In the genomic region with DNA sequence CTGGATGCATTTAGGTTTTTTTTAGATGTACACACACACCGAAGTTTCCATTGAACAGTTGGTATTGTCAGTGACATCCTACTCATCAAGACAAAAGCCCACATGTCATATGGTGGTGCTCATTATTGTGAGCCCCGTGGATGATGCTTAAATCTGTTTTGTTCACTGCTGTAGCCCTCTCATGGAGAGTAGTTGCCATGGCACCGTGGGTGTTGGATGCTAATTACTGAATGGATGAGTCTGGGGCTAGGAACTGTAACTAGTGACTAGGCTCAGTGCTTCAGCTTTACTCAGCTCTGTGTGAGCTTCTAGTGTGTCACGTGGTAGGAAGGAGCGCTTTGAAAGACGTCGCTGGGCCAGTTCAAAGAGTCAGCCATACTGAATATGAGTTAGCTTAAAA, we compare ENCODE assay signal across 12 mouse cellular contexts. TPM values are rescaled to one million over a fixed set of nuclear protein-coding genes. Genes with fewer than 3 reads are reported as not detected.
DNase-seq lines count a peak whose midpoint lies in the region; ATAC-seq and TF ChIP-seq lines count a peak whose summit lies in the region.
"Had no signal": no experiment of that assay in that cellular context is flagged by ENCODE, and none has a peak within 500 bp of the region (broad histone marks: within the 10 kb centered on the region; RNA-seq: fewer than 3 reads in every experiment).

No protein-coding gene starts in this region.

- H3K9me3 ChIP-seq in neural tube, embryonic 12.5 days = no peaks in the 10 kb centered on the region
- H3K9me3 ChIP-seq in forebrain, postnatal 0 days (ENCODE audit: low read length) = no peaks in the 10 kb centered on the region

- H3K36me3 ChIP-seq in neural tube, embryonic 12.5 days = peaks cover 11% of the 10 kb centered on the region
- peaks cover 22% of the 10 kb centered on the region for H3K36me3 ChIP-seq in forebrain, postnatal 0 days (ENCODE audit: insufficient read depth)

- DNase-seq in neural tube, embryonic 10.5 days (ENCODE audit: extremely low spot score, low spot score) = no peak
- peak; percentile 49 for DNase-seq in forebrain, postnatal 0 days
- peak; percentile 43 to 47 for DNase-seq in layer of hippocampus, postnatal 10 days (ENCODE audit: low spot score in 2 of 2)
- DNase-seq in right cerebral cortex, postnatal 36 days (ENCODE audit: low spot score in 2 of 2) = peak; percentile 71 to 76
- DNase-seq in cerebellum, adult 11-12 months = no peak
- DNase-seq in adrenal gland, postnatal 25 days = no peak
- no peak for DNase-seq in cerebellum, adult 9-10 months
- DNase-seq: adrenal gland, postnatal 10 days; heart, postnatal 14 days had no signal

- WGBS in neural tube, embryonic 12.5 days = 65% methylated on average over 7 of the region's 7 CpGs
- WGBS in forebrain, postnatal 0 days = 47% methylated on average over 7 of the region's 7 CpGs

- H3K4me3 ChIP-seq in neural tube, embryonic 12.5 days = no peak overlapping the region
- no peak overlapping the region for H3K4me3 ChIP-seq in forebrain, postnatal 0 days (ENCODE audit: low read depth, low read length)

- no peak overlapping the region for H3K27ac ChIP-seq in neural tube, embryonic 12.5 days
- H3K27ac ChIP-seq in forebrain, postnatal 0 days (ENCODE audit: low read depth, low read length) = no peak overlapping the region; the same call in 1 of the 2 replicates
- H3K27ac ChIP-seq: liver, embryonic 14.5 days had no signal

- no peak overlapping the region for H3K4me2 ChIP-seq in neural tube, embryonic 12.5 days (replicated peaks)
- H3K4me2 ChIP-seq in forebrain, postnatal 0 days (ENCODE audit: low read depth) = no peak overlapping the region

- no peaks in the 10 kb centered on the region for H3K4me1 ChIP-seq in neural tube, embryonic 12.5 days
- 0 out of 2 replicates have a peak, but pooled peaks cover 5% of the 10 kb centered on the region for H3K4me1 ChIP-seq in forebrain, postnatal 0 days (ENCODE audit: insufficient read depth)

- 0 out of 2 replicates have a peak, but pooled peaks have one; percentile 41 for ATAC-seq in neural tube, embryonic 12.5 days (ENCODE audit: low FRiP score, low read depth)
- ATAC-seq in forebrain, postnatal 0 days = peak; percentile 92

- no peak overlapping the region for H3K9ac ChIP-seq in neural tube, embryonic 12.5 days
- H3K9ac ChIP-seq in forebrain, postnatal 0 days = no peak overlapping the region
- H3K9ac ChIP-seq: liver, embryonic 14.5 days had no signal

- H3K27me3 ChIP-seq in neural tube, embryonic 12.5 days (replicated peaks) = no peaks in the 10 kb centered on the region
- H3K27me3 ChIP-seq in forebrain, postnatal 0 days (ENCODE audit: insufficient read depth, low read length) = no peaks in the 10 kb centered on the region

- no peak; the same call in 1 of the 2 replicates for TF ChIP-seq CTCF in forebrain, postnatal 0 days (IDR thresholded peaks at IDR 0.05; ENCODE audit: low read depth)

RNA-seq across cellular contexts. Expression of gene Slain1, which starts 13.0 kb away (rescaled TPM):
- polyA plus RNA-seq in neural tube, embryonic 12.5 days (2016; fragmentation: Nextera tagmentation; extraction: Ambion mirVana) = 20.1 and 22.5 TPM in 2 replicates
- 100 and 104 TPM in 2 replicates for total RNA-seq in forebrain, postnatal 0 days (2014; rRNA removed)
- polyA plus RNA-seq in forebrain, postnatal 0 days (2015; fragmentation: Nextera tagmentation; extraction: Ambion mirVana) = 42.6 and 44.2 TPM in 2 replicates
- 10 to 100 TPM; 59.7 to 65.2 TPM for total RNA-seq in layer of hippocampus, postnatal 10 days (2021)
- total RNA-seq in adrenal gland, postnatal 25 days (2021) = 1.2 and 3.5 TPM in 2 replicates
- total RNA-seq: gastrocnemius, adult 18-20 months had no signal

Comparison
In these comparisons a context has a peak if more than half of its experiments do, and no peak if none do; other contexts are left out.
1. DNase-seq: peak in forebrain, postnatal 0 days (single experiment), layer of hippocampus, postnatal 10 days (2 of 2) and right cerebral cortex, postnatal 36 days (2 of 2); none in neural tube, embryonic 10.5 days (single experiment), cerebellum, adult 11-12 months (single experiment), adrenal gland, postnatal 25 days (single experiment) and cerebellum, adult 9-10 months (single experiment).
2. RNA of gene Slain1, which starts 13.0 kb away (total RNA-seq): 100 to 104 TPM in forebrain, postnatal 0 days and 59.7 to 65.2 TPM in layer of hippocampus, postnatal 10 days; 1.2 to 3.5 TPM in adrenal gland, postnatal 25 days; every median in the first group is over 10 times any median in the second.